Mouse (Mus musculus) cerebellum, postnatal 4 days (tissue): ENCODE measurements around the gene Myo1h.

Source experiments
- DNase-seq, 2 experiments: peaks; one replicate each; pipeline ENCODE4 v3.0.0; 2022; ENCODE audit warnings: low spot score in 2 of 2, mixed read lengths in 1 of 2

The Myo1h gene

DNA sequence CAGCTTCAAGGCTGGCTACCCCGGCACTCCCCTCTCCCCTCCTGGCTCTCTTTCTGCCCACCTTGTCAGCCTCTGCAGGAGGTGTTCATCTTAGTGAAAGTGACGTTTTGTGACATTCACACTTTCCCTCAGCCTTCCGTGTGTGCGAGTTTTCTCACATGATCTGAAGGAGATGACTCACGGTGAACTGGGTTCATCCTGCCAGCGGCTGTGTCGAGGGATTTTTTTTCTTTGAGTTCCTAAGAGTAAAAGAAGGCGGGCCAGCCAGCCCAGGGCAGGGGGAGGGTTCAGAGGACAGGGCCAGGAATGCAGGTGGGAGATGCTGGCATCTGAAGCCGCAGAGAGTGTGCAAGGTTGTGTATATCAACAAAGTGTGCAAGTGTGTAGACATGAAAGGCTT is 104.2 kb downstream of the Myo1h start:
- no peak for DNase-seq

DNA sequence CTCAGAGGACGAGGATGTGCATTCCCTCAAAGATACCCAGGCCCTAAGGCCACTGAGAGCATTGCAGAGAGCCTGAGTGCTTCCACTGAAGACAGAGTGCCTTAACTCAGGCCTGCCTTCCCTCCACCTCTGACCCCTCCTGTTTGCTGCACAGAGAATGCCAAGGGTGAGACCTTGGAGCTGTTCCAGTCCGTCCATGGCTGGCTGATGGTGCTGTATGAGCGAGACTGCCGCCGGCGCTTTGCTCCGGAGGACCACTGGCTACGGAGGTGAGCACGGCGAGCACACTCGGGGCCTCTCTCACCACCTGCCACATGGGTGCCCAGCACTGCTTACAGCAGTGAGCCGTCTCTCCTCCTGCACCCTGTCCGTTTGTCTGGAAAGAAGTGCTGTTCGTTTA is 117.6 kb downstream of the Myo1h start:
- no peak for DNase-seq

DNA sequence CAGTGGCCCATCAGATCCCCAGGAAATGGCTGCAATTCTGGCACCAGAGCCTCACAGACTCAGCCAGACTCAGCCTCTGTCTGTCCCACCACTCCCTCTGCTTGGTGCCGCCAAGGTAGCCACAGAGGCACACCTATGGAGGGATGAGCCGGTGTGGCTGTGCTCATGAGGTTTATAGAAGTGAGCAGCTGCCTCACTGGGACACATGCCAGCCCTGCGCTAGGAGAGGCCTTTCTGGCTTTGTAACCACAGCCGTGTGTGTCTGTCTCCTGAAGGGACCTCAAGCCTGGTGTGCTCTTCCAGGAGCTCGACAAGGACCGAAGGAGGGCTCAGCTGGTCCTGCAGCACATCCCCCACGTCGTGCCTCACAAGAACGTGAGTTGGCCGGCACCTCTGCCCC is 118.3 kb downstream of the Myo1h start:
- no peak for DNase-seq

DNA sequence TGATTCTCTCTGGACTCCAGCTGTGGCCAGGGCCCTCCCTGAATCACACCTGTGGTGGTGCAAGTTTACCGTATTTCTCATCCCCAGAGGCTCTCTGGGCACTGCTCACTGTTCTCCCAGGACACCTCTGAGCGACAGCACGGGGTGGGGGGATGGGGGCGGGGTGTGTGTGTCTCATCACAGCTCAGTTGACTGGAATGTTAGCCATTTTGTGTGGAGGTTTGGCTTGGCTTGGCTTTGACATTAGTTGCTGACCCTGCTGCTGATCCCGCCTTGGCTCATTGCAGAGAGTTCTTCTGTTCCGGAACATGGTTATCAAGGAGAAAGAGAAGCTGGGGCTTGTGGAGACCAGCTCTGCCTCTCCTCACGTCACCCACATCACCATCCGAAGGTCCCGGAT is 118.8 kb downstream of the Myo1h start:
- no peak for DNase-seq

DNA sequence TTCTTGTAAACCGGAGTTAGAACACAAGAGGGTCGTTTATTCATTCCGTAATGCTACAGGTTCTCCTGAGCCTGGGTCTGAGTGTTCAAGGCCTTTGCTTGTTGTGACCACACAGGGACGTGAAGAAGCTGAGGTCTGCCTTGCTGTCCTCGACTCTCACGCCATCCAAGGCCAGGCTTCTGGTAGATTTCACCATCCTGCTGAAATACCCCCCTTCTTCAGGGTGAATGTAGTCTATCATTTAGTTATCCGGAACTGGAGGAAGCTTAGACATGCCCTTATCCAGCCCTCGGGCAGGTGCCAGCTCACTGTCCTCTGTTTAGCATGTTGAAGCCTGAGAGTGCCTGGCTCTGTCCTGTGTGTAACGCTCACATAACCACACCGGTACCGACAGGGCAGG is 119.9 kb downstream of the Myo1h start:
- no peak for DNase-seq

DNA sequence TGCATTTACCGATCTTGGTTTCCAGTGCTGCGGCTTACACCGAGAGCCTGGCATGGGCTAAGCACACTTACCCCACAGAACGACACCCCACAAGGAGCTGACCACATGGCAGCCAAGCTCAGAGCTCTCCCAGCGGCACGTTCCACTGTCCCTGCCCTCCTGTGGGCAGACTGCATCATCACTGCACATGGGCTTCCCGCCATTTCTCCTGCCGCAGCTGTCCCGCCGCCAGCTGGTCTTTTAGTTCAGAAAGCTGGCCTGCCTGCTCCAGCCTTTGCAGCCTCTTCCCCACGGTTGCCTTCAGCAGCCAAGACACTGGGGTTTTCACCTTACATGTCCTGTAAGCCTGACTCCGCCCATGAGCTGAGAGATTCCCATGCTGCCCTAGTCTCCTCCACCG is 121.5 kb downstream of the Myo1h start:
- no peak for DNase-seq

DNA sequence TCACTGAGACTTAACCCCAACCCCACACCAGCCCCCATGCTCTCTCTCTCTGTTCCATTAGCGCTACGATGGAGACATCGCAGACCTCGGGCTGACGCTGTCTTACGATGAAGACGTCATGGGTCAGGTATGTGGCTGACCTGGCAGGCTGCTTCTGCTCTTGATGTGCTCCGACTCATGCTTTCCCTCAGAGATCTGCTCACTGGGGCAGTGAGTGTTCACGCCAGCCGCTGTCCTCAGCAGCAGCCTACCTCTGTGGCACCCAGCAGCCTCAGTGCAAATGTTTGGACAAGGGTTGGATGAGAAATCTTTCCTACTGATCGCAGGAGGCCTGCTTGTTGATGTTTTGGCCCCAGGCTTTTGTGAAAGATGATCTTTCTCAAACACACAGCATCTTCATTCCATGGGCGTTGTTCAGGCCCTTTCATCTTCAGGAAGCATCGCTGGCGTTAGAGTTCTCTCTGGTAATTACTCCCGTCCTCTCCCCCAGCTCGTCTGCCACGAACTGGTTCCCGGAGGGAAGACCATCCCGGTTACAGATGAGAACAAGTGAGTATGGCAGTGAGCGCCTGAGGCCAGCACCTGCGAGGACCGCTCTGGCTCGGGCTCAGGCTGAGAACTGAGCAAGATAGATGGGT is 123.5 kb downstream of the Myo1h start:
- DNase-seq: no peak

DNA sequence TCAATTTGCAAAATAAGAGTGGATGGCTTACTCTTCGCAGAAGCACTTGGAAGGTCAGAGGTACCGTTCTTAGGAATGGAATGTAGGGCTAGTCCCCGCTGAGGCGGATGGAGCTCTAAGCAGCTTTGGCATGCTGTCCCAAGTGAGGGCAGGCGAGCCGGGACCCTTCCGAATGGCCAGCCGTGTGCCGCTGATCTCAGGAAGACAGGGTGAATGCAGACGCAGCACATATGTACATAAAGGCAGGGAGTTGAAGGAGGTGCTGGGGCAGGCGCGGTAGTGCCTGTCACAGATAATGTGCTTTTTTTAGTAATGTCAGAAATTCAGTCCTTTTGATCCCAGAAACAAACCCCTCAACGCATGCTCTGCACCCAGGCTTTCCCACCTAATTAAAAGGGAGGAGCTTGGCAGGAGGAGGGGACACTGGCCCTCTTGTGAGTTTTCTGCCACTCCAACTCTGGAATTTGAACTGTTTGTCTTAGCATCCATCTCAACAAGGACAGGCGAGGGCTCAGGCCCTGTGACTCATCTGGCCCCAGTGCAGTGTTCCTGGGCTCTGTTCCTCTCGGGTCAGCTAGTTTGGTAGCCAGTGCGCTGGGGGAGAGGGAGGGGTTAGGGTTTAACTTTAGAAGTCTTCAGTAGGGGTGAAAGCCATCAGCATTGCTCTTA is 124.2 kb downstream of the Myo1h start:
- DNase-seq: no peak
